In the genomic region with DNA sequence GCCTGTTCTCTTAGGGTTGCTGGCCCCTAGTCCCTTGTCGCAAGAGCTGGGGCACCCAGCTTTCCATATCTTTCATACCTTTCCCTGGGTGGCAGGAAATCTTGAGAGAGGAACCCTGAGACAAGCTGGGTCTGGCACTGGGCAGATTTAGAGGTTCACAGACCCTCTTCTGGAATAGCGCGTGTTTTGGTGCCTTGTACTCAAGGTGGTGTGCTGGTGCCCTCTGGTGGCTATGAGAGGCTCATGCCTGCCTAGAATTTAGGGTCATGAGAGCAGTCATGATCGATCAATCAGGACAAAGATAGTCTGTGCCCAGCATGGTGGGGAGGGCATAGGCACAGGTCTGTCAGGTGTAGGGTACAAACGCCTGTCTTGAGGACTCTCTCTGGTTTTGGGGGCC, we compare ENCODE assay signal across 8 mouse cellular contexts. TPM values are rescaled to one million over a fixed set of nuclear protein-coding genes. Genes with fewer than 3 reads are reported as not detected.
DNase-seq lines count a peak whose midpoint lies in the region; TF ChIP-seq lines count a peak whose summit lies in the region.

No protein-coding gene starts in this region.

- 16% methylated on average over 5 of the region's 5 CpGs for WGBS in heart, embryonic 10.5 days

- no peak overlapping the region for H3K27ac ChIP-seq in heart, embryonic 10.5 days

- peak; percentile 75 for DNase-seq in adipocyte (ENCODE audit: low spot score)
- DNase-seq in embryo, embryonic 10 days (ENCODE audit: low spot score), result peak; percentile 93
- DNase-seq in heart, embryonic 10.5 days (ENCODE audit: low spot score), result peak; percentile 83
- peak; percentile 79 to 82 for DNase-seq in kidney, postnatal 4 days
- DNase-seq in lung, adult 18-20 months, result peak; percentile 49 to 59
- peak; percentile 26 for DNase-seq in retina, adult 2 months (ENCODE audit: low read depth, low spot score)
- DNase-seq in yolk sac, embryonic 10.5 days (ENCODE audit: low spot score), result peak; percentile 14

- peaks cover 13% of the 10 kb centered on the region for H3K4me1 ChIP-seq in E14TG2a.4 (replicated peaks; ENCODE audit: low read depth, low read length)
- H3K4me1 ChIP-seq in heart, embryonic 10.5 days, result peaks cover 25% of the 10 kb centered on the region

- no peaks in the 10 kb centered on the region for H3K9me3 ChIP-seq in E14TG2a.4 (ENCODE audit: low read length)
- no peaks in the 10 kb centered on the region for H3K9me3 ChIP-seq in heart, embryonic 10.5 days

- H3K27me3 ChIP-seq in E14TG2a.4 (ENCODE audit: insufficient read depth, low read length), result peaks cover 63% of the 10 kb centered on the region
- H3K27me3 ChIP-seq in heart, embryonic 10.5 days (ENCODE audit: insufficient read depth, poor library complexity, severe bottlenecking), result peaks cover 36% of the 10 kb centered on the region; the same call in 1 of the 2 replicates

- TF ChIP-seq CTCF in E14TG2a.4 (conservative IDR thresholded peaks at IDR 0.05; ENCODE audit: low read length), result peak; percentile 85

- H3K36me3 ChIP-seq in E14TG2a.4 (ENCODE audit: insufficient read depth, low read length), result no peaks in the 10 kb centered on the region
- no peaks in the 10 kb centered on the region for H3K36me3 ChIP-seq in heart, embryonic 10.5 days

- no peak overlapping the region for H3K4me3 ChIP-seq in E14TG2a.4 (replicated peaks; ENCODE audit: low read length)
- H3K4me3 ChIP-seq in heart, embryonic 10.5 days, result no peak overlapping the region

RNA-seq across cellular contexts. Expression of gene Megf6, which starts 36.7 kb away (rescaled TPM):
- polyA plus RNA-seq in heart, embryonic 10.5 days (2016; fragmentation: Nextera tagmentation; extraction: Ambion mirVana), result 8.7 and 13.5 TPM in 2 replicates

RNA-seq across cellular contexts. Expression of gene Tprgl, which starts 46.8 kb away (rescaled TPM):
- 125 and 140 TPM in 2 replicates for polyA plus RNA-seq in heart, embryonic 10.5 days (2016; fragmentation: Nextera tagmentation; extraction: Ambion mirVana)

Comparison
In these comparisons a context has a peak if more than half of its experiments do, and no peak if none do; other contexts are left out.
1. DNase-seq: peak in every context shown above with its lines; median percentile 93 in embryo, embryonic 10 days; 83 in heart, embryonic 10.5 days; 80 in kidney, postnatal 4 days; 75 in adipocyte; 54 in lung, adult 18-20 months; 26 in retina, adult 2 months; 14 in yolk sac, embryonic 10.5 days.